17 mouse cellular contexts compared by ENCODE assay signal in genomic region chr8:94694701-94695100, GRCm38 (mm10). TPM values are rescaled to one million over a fixed set of nuclear protein-coding genes. Genes with fewer than 3 reads are reported as not detected.
A peak's percentile ranks its signal among the peaks of the same experiment; 100 is the strongest.
DNase-seq lines count a peak whose midpoint lies in the region; ATAC-seq and TF ChIP-seq lines count a peak whose summit lies in the region.
"Had no signal": no experiment of that assay in that cellular context is flagged by ENCODE, and none has a peak within 500 bp of the region (broad histone marks: within the 10 kb centered on the region; RNA-seq: fewer than 3 reads in every experiment).

No protein-coding gene starts in this region.

- H3K4me2 ChIP-seq in hindbrain, embryonic 14.5 days (replicated peaks), result 0 out of 2 replicates have a peak overlapping the region, but pooled peaks have one; percentile 66
- no peak overlapping the region; the same call in 1 of the 2 replicates for H3K4me2 ChIP-seq in hindbrain, embryonic 13.5 days
- H3K4me2 ChIP-seq in midbrain, embryonic 12.5 days (replicated peaks), result peak overlapping the region; percentile 74; the same call in 1 of the 2 replicates
- no peak overlapping the region for H3K4me2 ChIP-seq in midbrain, embryonic 15.5 days
- peak overlapping the region; percentile 63 for H3K4me2 ChIP-seq in intestine, embryonic 14.5 days (ENCODE audit: low read length)
- peak overlapping the region; percentile 78 for H3K4me2 ChIP-seq in stomach, postnatal 0 days (replicated peaks; ENCODE audit: low read depth)

- TF ChIP-seq CTCF in stomach, postnatal 0 days (IDR thresholded peaks at IDR 0.05; ENCODE audit: low read depth), result no peak

- no peak overlapping the region for H3K4me3 ChIP-seq in hindbrain, embryonic 14.5 days (replicated peaks; ENCODE audit: low read length)
- no peak overlapping the region for H3K4me3 ChIP-seq in hindbrain, embryonic 13.5 days
- H3K4me3 ChIP-seq in midbrain, embryonic 12.5 days, result no peak overlapping the region
- H3K4me3 ChIP-seq in midbrain, embryonic 15.5 days, result no peak overlapping the region
- H3K4me3 ChIP-seq in intestine, embryonic 14.5 days (ENCODE audit: low read depth, low read length), result peak overlapping the region; percentile 47; the same call in 1 of the 2 replicates
- peak overlapping the region; percentile 46; the same call in 1 of the 2 replicates for H3K4me3 ChIP-seq in stomach, postnatal 0 days (ENCODE audit: low read depth, low read length)

- H3K36me3 ChIP-seq in hindbrain, embryonic 14.5 days (replicated peaks; ENCODE audit: control insufficient read depth, insufficient read depth), result no peaks in the 10 kb centered on the region
- no peaks in the 10 kb centered on the region for H3K36me3 ChIP-seq in hindbrain, embryonic 13.5 days
- H3K36me3 ChIP-seq in midbrain, embryonic 12.5 days, result no peaks in the 10 kb centered on the region
- no peaks in the 10 kb centered on the region for H3K36me3 ChIP-seq in midbrain, embryonic 15.5 days (replicated peaks)
- no peaks in the 10 kb centered on the region for H3K36me3 ChIP-seq in intestine, embryonic 14.5 days (ENCODE audit: control insufficient read depth, insufficient read depth, low read length)
- H3K36me3 ChIP-seq in stomach, postnatal 0 days (ENCODE audit: control insufficient read depth, insufficient read depth, low read length), result no peaks in the 10 kb centered on the region; the same call in 1 of the 2 replicates
- H3K36me3 ChIP-seq: heart, embryonic 15.5 days had no signal

- TF ChIP-seq EP300 in stomach, postnatal 0 days (optimal IDR thresholded peaks at IDR 0.05), result no peak

- ATAC-seq in hindbrain, embryonic 14.5 days (ENCODE audit: low FRiP score), result no peak
- no peak for ATAC-seq in hindbrain, embryonic 13.5 days (ENCODE audit: low FRiP score)
- ATAC-seq in midbrain, embryonic 12.5 days (ENCODE audit: low FRiP score, low read depth), result no peak
- no peak for ATAC-seq in midbrain, embryonic 15.5 days (replicated peaks)
- ATAC-seq in intestine, embryonic 14.5 days (replicated peaks; ENCODE audit: low FRiP score, low TSS enrichment, low read depth), result no peak
- no peak for ATAC-seq in stomach, postnatal 0 days (ENCODE audit: low FRiP score, low TSS enrichment)
- ATAC-seq: CD4-positive, CD25-positive, alpha-beta regulatory T cell, adult 4 months had no signal

- no peaks in the 10 kb centered on the region for H3K9me3 ChIP-seq in hindbrain, embryonic 14.5 days (ENCODE audit: control insufficient read depth, low read length)
- no peaks in the 10 kb centered on the region for H3K9me3 ChIP-seq in hindbrain, embryonic 13.5 days
- no peaks in the 10 kb centered on the region for H3K9me3 ChIP-seq in midbrain, embryonic 12.5 days
- no peaks in the 10 kb centered on the region for H3K9me3 ChIP-seq in midbrain, embryonic 15.5 days
- H3K9me3 ChIP-seq in intestine, embryonic 14.5 days (ENCODE audit: control insufficient read depth, low read length), result no peaks in the 10 kb centered on the region
- no peaks in the 10 kb centered on the region for H3K9me3 ChIP-seq in stomach, postnatal 0 days (ENCODE audit: control insufficient read depth, low read length)
- H3K9me3 ChIP-seq: heart, embryonic 15.5 days had no signal

- peaks cover 9% of the 10 kb centered on the region for H3K4me1 ChIP-seq in hindbrain, embryonic 14.5 days (replicated peaks; ENCODE audit: control insufficient read depth, insufficient read depth, low read length)
- H3K4me1 ChIP-seq in hindbrain, embryonic 13.5 days (replicated peaks), result peaks cover 16% of the 10 kb centered on the region
- H3K4me1 ChIP-seq in midbrain, embryonic 12.5 days, result peaks cover 17% of the 10 kb centered on the region
- peaks cover 25% of the 10 kb centered on the region for H3K4me1 ChIP-seq in midbrain, embryonic 15.5 days
- H3K4me1 ChIP-seq in intestine, embryonic 14.5 days (replicated peaks; ENCODE audit: control insufficient read depth, insufficient read depth, low read length), result peaks cover 4% of the 10 kb centered on the region; the same call in 1 of the 2 replicates
- no peaks in the 10 kb centered on the region for H3K4me1 ChIP-seq in stomach, postnatal 0 days (replicated peaks; ENCODE audit: control insufficient read depth, insufficient read depth)

- no peak for DNase-seq in hindbrain, embryonic 14.5 days (ENCODE audit: low spot score)
- DNase-seq in intestine, embryonic 14.5 days (ENCODE audit: low spot score), result no peak
- DNase-seq in stomach, postnatal 0 days (ENCODE audit: low spot score), result peak; percentile 15
- DNase-seq in urinary bladder, postnatal 14 days (ENCODE audit: low spot score), result no peak
- DNase-seq in cerebellum, adult 18-20 months, result no peak
- DNase-seq: cerebellum, adult 9-10 months; gastrocnemius, postnatal 10 days; kidney, adult 18-20 months; layer of hippocampus, postnatal 36 days; thymus, postnatal 25 days had no signal

- H3K27me3 ChIP-seq in hindbrain, embryonic 14.5 days (ENCODE audit: control insufficient read depth, insufficient read depth, low read length), result peaks cover 57% of the 10 kb centered on the region
- peaks cover 67% of the 10 kb centered on the region for H3K27me3 ChIP-seq in hindbrain, embryonic 13.5 days
- H3K27me3 ChIP-seq in midbrain, embryonic 12.5 days, result peaks cover 62% of the 10 kb centered on the region
- H3K27me3 ChIP-seq in midbrain, embryonic 15.5 days (replicated peaks), result peaks cover 50% of the 10 kb centered on the region
- H3K27me3 ChIP-seq in intestine, embryonic 14.5 days (replicated peaks; ENCODE audit: control insufficient read depth, insufficient read depth, low read length), result peaks cover 37% of the 10 kb centered on the region
- H3K27me3 ChIP-seq in stomach, postnatal 0 days (ENCODE audit: control insufficient read depth, insufficient read depth, low read length), result peaks cover 2% of the 10 kb centered on the region; the same call in 1 of the 2 replicates

- 4% methylated on average over 6 of the region's 6 CpGs for WGBS in hindbrain, embryonic 14.5 days
- 1% methylated on average over 6 of the region's 6 CpGs for WGBS in hindbrain, embryonic 13.5 days
- 5% methylated on average over 6 of the region's 6 CpGs for WGBS in midbrain, embryonic 12.5 days
- 4% methylated on average over 6 of the region's 6 CpGs for WGBS in midbrain, embryonic 15.5 days
- WGBS in intestine, embryonic 14.5 days, result 9% methylated on average over 6 of the region's 6 CpGs
- WGBS in stomach, postnatal 0 days, result 13% methylated on average over 6 of the region's 6 CpGs

- no peak overlapping the region for H3K27ac ChIP-seq in hindbrain, embryonic 14.5 days
- no peak overlapping the region for H3K27ac ChIP-seq in hindbrain, embryonic 13.5 days
- H3K27ac ChIP-seq in midbrain, embryonic 12.5 days (replicated peaks), result no peak overlapping the region
- no peak overlapping the region for H3K27ac ChIP-seq in midbrain, embryonic 15.5 days
- H3K27ac ChIP-seq in intestine, embryonic 14.5 days (ENCODE audit: low read depth), result no peak overlapping the region
- H3K27ac ChIP-seq in stomach, postnatal 0 days (replicated peaks), result no peak overlapping the region
- H3K27ac ChIP-seq: heart, embryonic 15.5 days; liver, embryonic 14.5 days had no signal

- H3K9ac ChIP-seq in hindbrain, embryonic 14.5 days, result no peak overlapping the region
- no peak overlapping the region for H3K9ac ChIP-seq in hindbrain, embryonic 13.5 days
- no peak overlapping the region for H3K9ac ChIP-seq in midbrain, embryonic 12.5 days (replicated peaks)
- H3K9ac ChIP-seq in midbrain, embryonic 15.5 days, result no peak overlapping the region
- no peak overlapping the region for H3K9ac ChIP-seq in intestine, embryonic 14.5 days (ENCODE audit: low read length)
- H3K9ac ChIP-seq in stomach, postnatal 0 days (ENCODE audit: low read length), result no peak overlapping the region
- H3K9ac ChIP-seq: heart, embryonic 15.5 days; liver, embryonic 14.5 days had no signal

RNA-seq across cellular contexts. Expression of gene Pllp, which starts 1.4 kb away (rescaled TPM):
- 2.0 and 2.2 TPM in 2 replicates for polyA plus RNA-seq in hindbrain, embryonic 14.5 days (2014; fragmentation: Nextera tagmentation; extraction: Ambion mirVana)
- polyA plus RNA-seq in hindbrain, embryonic 13.5 days (2015; fragmentation: Nextera tagmentation; extraction: Ambion mirVana), result 0.35 and 0.93 TPM in 2 replicates
- polyA plus RNA-seq in midbrain, embryonic 12.5 days (2016; fragmentation: Nextera tagmentation; extraction: Ambion mirVana), result 0.34 and 0.38 TPM in 2 replicates
- 1.5 and 1.6 TPM in 2 replicates for polyA plus RNA-seq in midbrain, embryonic 15.5 days (2015; fragmentation: Nextera tagmentation; extraction: Ambion mirVana)
- polyA plus RNA-seq in intestine, embryonic 14.5 days (2014; fragmentation: Nextera tagmentation; extraction: Ambion mirVana), result 41.0 and 45.1 TPM in 2 replicates
- 164 and 188 TPM in 2 replicates for polyA plus RNA-seq in stomach, postnatal 0 days (2015; fragmentation: Nextera tagmentation; extraction: Ambion mirVana)
- polyA plus RNA-seq: erythroblast, embryonic 14.5 days had no signal

RNA-seq across cellular contexts. Expression of gene Arl2bp, which starts 28.3 kb away (rescaled TPM):
- polyA plus RNA-seq in hindbrain, embryonic 14.5 days (2014; fragmentation: Nextera tagmentation; extraction: Ambion mirVana), result 88.2 and 96.3 TPM in 2 replicates
- 221 and 224 TPM in 2 replicates for polyA plus RNA-seq in hindbrain, embryonic 13.5 days (2015; fragmentation: Nextera tagmentation; extraction: Ambion mirVana)
- polyA plus RNA-seq in midbrain, embryonic 12.5 days (2016; fragmentation: Nextera tagmentation; extraction: Ambion mirVana), result 238 and 247 TPM in 2 replicates
- 190 and 202 TPM in 2 replicates for polyA plus RNA-seq in midbrain, embryonic 15.5 days (2015; fragmentation: Nextera tagmentation; extraction: Ambion mirVana)
- polyA plus RNA-seq in intestine, embryonic 14.5 days (2014; fragmentation: Nextera tagmentation; extraction: Ambion mirVana), result 53.5 and 61.0 TPM in 2 replicates
- polyA plus RNA-seq in stomach, postnatal 0 days (2015; fragmentation: Nextera tagmentation; extraction: Ambion mirVana), result 91.2 and 94.2 TPM in 2 replicates

RNA-seq across cellular contexts. Expression of gene Ccl22, which starts 50.7 kb away (rescaled TPM):
- polyA plus RNA-seq in hindbrain, embryonic 14.5 days (2014; fragmentation: Nextera tagmentation; extraction: Ambion mirVana), result not detected in 2 replicates
- not detected in 2 replicates for polyA plus RNA-seq in hindbrain, embryonic 13.5 days (2015; fragmentation: Nextera tagmentation; extraction: Ambion mirVana)
- not detected in 2 replicates for polyA plus RNA-seq in midbrain, embryonic 12.5 days (2016; fragmentation: Nextera tagmentation; extraction: Ambion mirVana)
- polyA plus RNA-seq in midbrain, embryonic 15.5 days (2015; fragmentation: Nextera tagmentation; extraction: Ambion mirVana), result 0.14 TPM in 1 of 2 replicates, not detected in the other
- not detected in 2 replicates for polyA plus RNA-seq in intestine, embryonic 14.5 days (2014; fragmentation: Nextera tagmentation; extraction: Ambion mirVana)
- 0.06 TPM in 1 of 2 replicates, not detected in the other for polyA plus RNA-seq in stomach, postnatal 0 days (2015; fragmentation: Nextera tagmentation; extraction: Ambion mirVana)
- polyA plus RNA-seq: CD4-positive, CD25-positive, alpha-beta regulatory T cell, adult 4 months; heart, embryonic 15.5 days had no signal

Comparison
In these comparisons a context has a peak if more than half of its experiments do, and no peak if none do; other contexts are left out.
1. H3K4me2 ChIP-seq: peak in hindbrain, embryonic 14.5 days (single experiment), midbrain, embryonic 12.5 days (single experiment), intestine, embryonic 14.5 days (single experiment) and stomach, postnatal 0 days (single experiment); none in hindbrain, embryonic 13.5 days (single experiment) and midbrain, embryonic 15.5 days (single experiment).
2. H3K4me3 ChIP-seq: peak in intestine, embryonic 14.5 days (single experiment) and stomach, postnatal 0 days (single experiment); none in hindbrain, embryonic 14.5 days (single experiment), hindbrain, embryonic 13.5 days (single experiment), midbrain, embryonic 12.5 days (single experiment) and midbrain, embryonic 15.5 days (single experiment).
3. RNA of gene Pllp, which starts 1.4 kb away (polyA plus RNA-seq): 164 to 188 TPM in stomach, postnatal 0 days and 41.0 to 45.1 TPM in intestine, embryonic 14.5 days; 2.0 to 2.2 TPM in hindbrain, embryonic 14.5 days, 1.5 to 1.6 TPM in midbrain, embryonic 15.5 days, 0.35 to 0.93 TPM in hindbrain, embryonic 13.5 days and 0.34 to 0.38 TPM in midbrain, embryonic 12.5 days; every median in the first group is over 10 times any median in the second.